15 mouse cellular contexts compared by ENCODE assay signal in the genomic region with DNA sequence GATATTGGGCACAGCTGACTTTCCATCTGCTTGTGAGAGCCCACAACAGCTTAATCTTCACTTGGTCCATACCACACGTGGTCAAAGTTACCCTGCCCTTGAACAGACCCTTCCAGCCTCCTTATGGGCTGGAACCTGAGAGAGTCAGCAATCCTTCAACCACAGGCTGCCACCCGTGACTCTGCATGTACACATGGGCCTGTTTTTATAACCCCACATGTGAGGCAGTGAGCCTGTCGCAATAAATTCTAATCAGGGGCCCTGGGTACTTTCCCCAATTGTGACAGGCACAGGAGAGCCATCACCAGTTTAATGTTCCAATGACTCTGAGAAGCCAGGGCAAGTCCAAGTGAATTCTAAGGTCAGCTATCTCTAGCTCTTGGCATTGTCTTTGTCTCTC. TPM values are rescaled to one million over a fixed set of nuclear protein-coding genes. Genes with fewer than 3 reads are reported as not detected.
DNase-seq lines count a peak whose midpoint lies in the region; ATAC-seq and TF ChIP-seq lines count a peak whose summit lies in the region.
"Had no signal": no experiment of that assay in that cellular context is flagged by ENCODE, and none has a peak within 500 bp of the region (broad histone marks: within the 10 kb centered on the region; RNA-seq: fewer than 3 reads in every experiment).

No protein-coding gene starts in this region.

- no peak for TF ChIP-seq CTCF in gastrocnemius, adult 2 months (IDR thresholded peaks at IDR 0.05)

- H3K9ac ChIP-seq in limb, embryonic 11.5 days (ENCODE audit: low read length): no peak overlapping the region
- H3K9ac ChIP-seq: limb, embryonic 13.5 days; liver, postnatal 0 days; midbrain, embryonic 15.5 days had no signal

- H3K27me3 ChIP-seq in limb, embryonic 11.5 days (ENCODE audit: control insufficient read depth, insufficient read depth, low read length): no peaks in the 10 kb centered on the region
- H3K27me3 ChIP-seq: limb, embryonic 13.5 days; midbrain, embryonic 15.5 days had no signal

- 0 out of 2 replicates have a peak, but pooled peaks cover 3% of the 10 kb centered on the region for H3K4me1 ChIP-seq in limb, embryonic 11.5 days (ENCODE audit: control insufficient read depth, insufficient read depth, low read length)
- H3K4me1 ChIP-seq: midbrain, embryonic 15.5 days had no signal

- no peak overlapping the region for H3K4me3 ChIP-seq in gastrocnemius, adult 2 months
- no peak overlapping the region for H3K4me3 ChIP-seq in limb, embryonic 11.5 days (ENCODE audit: low read depth, low read length)
- H3K4me3 ChIP-seq: limb, embryonic 13.5 days; midbrain, embryonic 15.5 days had no signal

- H3K27ac ChIP-seq in gastrocnemius, adult 2 months: peak overlapping the region; percentile 92
- no peak overlapping the region for H3K27ac ChIP-seq in limb, embryonic 11.5 days (replicated peaks; ENCODE audit: low read depth, low read length)
- H3K27ac ChIP-seq: limb, embryonic 13.5 days; midbrain, embryonic 15.5 days had no signal

- H3K9me3 ChIP-seq in limb, embryonic 11.5 days (ENCODE audit: control insufficient read depth, low read length): no peaks in the 10 kb centered on the region
- H3K9me3 ChIP-seq: limb, embryonic 13.5 days; midbrain, embryonic 15.5 days had no signal

- no peak overlapping the region for H3K4me2 ChIP-seq in limb, embryonic 11.5 days (ENCODE audit: low read depth, severe bottlenecking)
- H3K4me2 ChIP-seq: limb, embryonic 13.5 days; midbrain, embryonic 15.5 days had no signal

- intact Hi-C loops in gastrocnemius, adult 2 months (cut with DNase I): no loop called here

- WGBS in limb, embryonic 11.5 days: 21% methylated on average over 3 of the region's 3 CpGs

- no peaks in the 10 kb centered on the region for H3K36me3 ChIP-seq in limb, embryonic 11.5 days (ENCODE audit: control insufficient read depth, insufficient read depth, low read length)
- H3K36me3 ChIP-seq: limb, embryonic 13.5 days; midbrain, embryonic 15.5 days had no signal

- DNase-seq in gastrocnemius, adult 2 months: peak; percentile 45
- no peak for DNase-seq in gastrocnemius, postnatal 10 days
- peak; percentile 10 for DNase-seq in retina, embryonic 14.5 days (ENCODE audit: low spot score)
- DNase-seq in retina, postnatal 1 day: no peak
- peak; percentile 43 for DNase-seq in limb, embryonic 11.5 days (ENCODE audit: low spot score)
- no peak for DNase-seq in thymus, adult 18-20 months
- no peak for DNase-seq in MN1 (ENCODE audit: low spot score)
- DNase-seq in spleen, adult 18-20 months: no peak
- DNase-seq: cerebellum, adult 11-12 months; liver, postnatal 0 days; thymus, postnatal 36 days had no signal

- ATAC-seq in limb, embryonic 11.5 days (ENCODE audit: insufficient number of reproducible peaks, low FRiP score, low TSS enrichment, low read depth): peak; percentile 57; the same call in 1 of the 2 replicates
- ATAC-seq: forebrain, embryonic 14.5 days; inflammation-experienced regulatory T-cells, adult 6 months; liver, postnatal 0 days; midbrain, embryonic 15.5 days had no signal

RNA-seq across cellular contexts. Expression of gene Kcnj2, which starts 22.8 kb away (rescaled TPM):
- total RNA-seq in gastrocnemius, adult 2 months (2021): 10 to 100 TPM; 33.9 to 57.3 TPM
- 10 to 100 TPM; 27.1 to 30.1 TPM for total RNA-seq in gastrocnemius, postnatal 10 days (2021)
- polyA plus RNA-seq in limb, embryonic 11.5 days (2014; fragmentation: Nextera tagmentation; extraction: Ambion mirVana): 1.4 and 1.8 TPM in 2 replicates
- polyA plus RNA-seq: inflammation-experienced regulatory T-cells, adult 6 months had no signal

Comparison
In these comparisons a context has a peak if more than half of its experiments do, and no peak if none do; other contexts are left out.
1. DNase-seq: peak in gastrocnemius, adult 2 months (single experiment), retina, embryonic 14.5 days (single experiment) and limb, embryonic 11.5 days (single experiment); none in gastrocnemius, postnatal 10 days (single experiment), retina, postnatal 1 day (single experiment), thymus, adult 18-20 months (0 of 2), MN1 (single experiment) and spleen, adult 18-20 months (0 of 2).